Mouse (Mus musculus) 416B (cell line): ENCODE measurements at regions not wholly inside any gene's neighbourhood (a gene's known extent, or its start where the extent isn't known, plus 50 kb on each side); places are given as distances from the start of the nearest gene placed in this dataset.

Source experiments
- DNase-seq: peaks from one replicate; pipeline ENCODE4 v3.0.0; 2011; ENCODE audit warnings: low read depth

DNA sequence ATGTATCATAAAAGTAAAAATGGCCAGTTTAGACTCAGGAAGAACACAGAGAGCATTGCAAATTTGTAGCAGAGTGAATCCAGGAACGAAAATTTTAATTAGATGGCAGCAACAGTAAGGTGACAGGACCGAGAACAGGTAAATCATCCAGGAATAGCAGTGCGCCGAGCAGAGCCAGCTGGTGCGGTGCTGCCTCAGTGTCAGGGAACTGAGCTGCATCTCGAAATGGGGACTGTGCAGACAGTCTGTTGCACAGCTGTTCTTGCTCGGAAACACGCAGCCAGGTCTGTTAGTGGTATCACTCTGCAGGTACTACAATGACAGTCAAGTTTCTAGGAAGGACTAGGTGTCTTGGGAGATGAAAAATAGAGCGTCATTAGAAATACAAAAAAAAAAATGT, 490.8 kb downstream of the Prkd1 start:
- no peak for DNase-seq

- DNase-seq, result no peak
These were observed 461.6 kb downstream of the Prkd1 start for GRCm38 (mm10) chr12:50187332-50187731.

DNA sequence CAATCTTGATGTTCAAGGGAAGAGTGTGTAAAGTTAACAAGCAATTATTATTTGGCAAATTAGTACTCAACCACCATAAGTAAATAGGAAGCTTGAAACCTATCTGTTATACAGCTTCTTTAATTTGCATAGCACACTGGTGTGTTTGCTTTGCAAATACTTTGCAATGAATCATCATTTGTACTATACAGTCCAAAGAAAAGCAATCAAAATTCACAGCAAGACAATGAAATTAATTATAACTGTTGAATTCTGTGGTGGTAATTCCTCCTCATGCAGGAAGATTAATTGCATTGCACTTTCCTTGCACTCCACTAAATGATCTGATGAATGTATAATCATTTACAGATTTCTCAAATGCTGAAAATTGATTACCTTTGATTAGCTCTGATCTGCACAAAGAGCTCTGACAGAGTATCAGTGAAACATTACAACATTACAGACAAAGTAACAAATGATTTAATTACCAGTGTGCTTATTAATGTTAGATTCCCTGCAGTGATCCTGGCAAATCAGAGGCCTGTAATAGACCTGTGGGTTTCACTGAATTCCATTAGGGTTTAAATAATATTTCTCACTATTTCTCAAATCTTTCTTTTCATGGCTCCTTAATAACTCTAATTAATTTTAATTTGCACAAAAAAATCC, 457.9 kb downstream of the Prkd1 start:
- no peak for DNase-seq

GRCm38 (mm10) chr12:50191733-50192612, 456.9 kb downstream of the Prkd1 start:
- DNase-seq, result no peak

DNA sequence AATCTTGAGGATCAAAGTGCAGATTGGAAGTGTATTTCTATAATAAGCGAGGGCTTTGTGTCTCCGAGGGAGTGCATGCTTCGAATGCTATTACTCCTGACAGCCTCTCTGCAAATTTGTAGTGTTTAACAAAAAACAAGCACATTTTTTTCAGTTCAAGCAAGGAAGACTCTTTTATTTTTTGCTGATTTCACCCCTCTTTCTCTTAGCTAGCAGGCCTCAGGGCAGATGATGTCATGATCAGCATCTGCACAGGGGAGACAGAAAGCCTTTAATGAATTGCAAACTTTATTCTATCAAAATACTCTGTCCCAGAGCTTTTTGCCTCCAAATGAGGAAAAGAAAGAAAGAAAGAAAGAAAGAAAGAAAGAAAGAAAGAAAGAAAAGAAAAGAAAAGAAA, 455.4 kb downstream of the Prkd1 start:
- DNase-seq, result no peak

DNA sequence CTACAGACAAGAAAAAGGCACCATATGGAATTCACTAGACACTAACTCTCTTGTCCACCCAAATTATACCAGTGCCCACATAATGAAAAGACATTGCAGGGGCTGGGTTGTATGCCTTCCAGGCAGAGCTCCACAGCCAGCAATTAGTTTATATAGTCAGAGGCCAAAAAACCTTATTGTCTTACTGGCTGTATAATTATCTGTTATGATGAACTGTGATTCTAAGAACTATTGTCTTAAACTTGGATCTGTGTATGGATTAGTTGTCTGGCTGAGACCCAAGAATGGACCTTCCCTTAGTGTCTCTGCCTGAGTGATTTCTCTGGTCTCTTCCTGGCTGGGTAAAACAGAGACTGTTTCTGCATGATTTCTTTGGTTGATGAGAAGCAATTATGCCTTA, 454.2 kb downstream of the Prkd1 start:
- no peak for DNase-seq

DNA sequence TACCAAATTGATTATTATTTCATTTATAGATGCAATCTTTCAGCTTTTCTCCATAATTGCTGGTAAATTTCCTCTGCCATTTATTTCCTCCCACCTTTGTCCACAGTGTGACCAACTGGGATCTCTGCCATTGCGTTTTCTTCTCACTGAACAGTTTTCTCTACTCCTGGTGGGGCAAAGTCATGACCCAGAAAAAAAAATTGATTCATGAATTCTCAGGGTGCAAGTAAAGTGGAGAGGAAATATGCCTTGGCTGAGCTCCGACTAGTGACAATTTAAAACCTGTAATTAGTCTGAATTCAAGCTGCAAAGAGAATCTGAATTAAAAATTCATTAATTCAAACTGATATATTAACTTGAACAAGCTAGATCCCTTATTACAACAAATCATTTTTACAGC, 452.6 kb downstream of the Prkd1 start:
- DNase-seq, result no peak

GRCm38 (mm10) chr12:50241139-50241538, 407.8 kb downstream of the Prkd1 start:
- no peak for DNase-seq

GRCm38 (mm10) chr12:50258901-50259300, 390.0 kb downstream of the Prkd1 start:
- no peak for DNase-seq

GRCm38 (mm10) chr12:50261072-50261471, 387.8 kb downstream of the Prkd1 start:
- DNase-seq, result no peak

DNA sequence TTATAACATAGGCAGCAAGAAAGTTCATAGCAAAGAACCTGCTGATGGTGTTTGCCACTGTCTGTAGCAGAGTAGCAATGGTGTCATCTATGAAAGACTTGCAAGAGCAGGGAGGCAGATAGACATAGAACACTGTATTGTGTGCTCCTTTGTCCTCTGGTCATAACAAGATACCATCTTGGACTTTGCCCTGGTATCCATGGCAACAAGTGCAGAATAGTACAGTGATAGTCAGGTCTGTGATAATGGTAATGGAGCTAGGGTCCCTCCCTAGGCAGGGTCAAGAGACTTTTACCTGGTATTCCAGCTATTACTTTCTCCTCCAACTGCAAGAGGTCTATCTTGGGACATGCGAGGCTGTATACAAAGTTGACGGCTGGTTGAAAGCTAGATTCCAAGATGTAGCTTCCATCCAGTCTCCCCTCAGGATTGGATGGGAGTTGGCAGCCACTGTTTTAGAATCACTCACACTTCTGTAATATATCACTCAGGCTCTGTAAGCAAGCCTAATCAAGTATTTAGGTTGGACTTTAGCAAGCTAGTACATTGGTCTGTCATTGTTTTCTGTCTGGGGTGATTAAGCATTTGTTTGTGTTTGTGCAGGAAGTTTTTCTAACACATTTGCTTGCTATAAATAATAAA, 375.5 kb downstream of the Prkd1 start:
- no peak for DNase-seq

DNA sequence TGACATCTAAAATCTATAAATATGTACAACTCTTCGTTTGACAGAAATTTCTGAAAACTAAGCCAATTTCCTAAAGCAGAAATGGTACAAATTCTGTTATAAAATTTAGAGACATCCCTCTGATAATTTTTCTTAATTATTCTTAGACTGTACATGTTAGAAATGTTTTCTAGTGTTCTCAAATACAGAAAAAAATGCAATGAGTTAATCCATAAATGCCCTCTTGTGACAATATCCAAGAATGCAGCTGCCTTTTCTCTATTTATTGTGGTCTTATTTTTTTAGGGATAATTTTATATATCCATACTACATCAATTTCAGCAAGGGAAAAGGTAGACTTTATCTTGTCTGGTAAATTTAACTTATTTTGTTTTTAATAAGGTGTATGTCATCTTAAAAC, 367.3 kb downstream of the Prkd1 start:
- DNase-seq, result no peak
